Mouse (Mus musculus): ENCODE data around the gene Cbarp. TPM values are rescaled to one million over a fixed set of nuclear protein-coding genes. Genes with fewer than 3 reads are reported as not detected.

The Cbarp gene
- polyA plus RNA-seq, 2 experiments, result 1.1 to 1.8 TPM

GRCm38 (mm10) chr10:80114341-80115284 lies 26.0 kb downstream of the Cbarp start:
- Histone ChIP-seq H3K27ac (peak overlapping the region; percentile 91), H3K9ac (replicated peaks) (peak overlapping the region; percentile 81), H3K4me3 (ENCODE audit: insufficient read depth in 1 of 2, low read depth in 2 of 2, low read length in 2 of 2) (peak overlapping the region; percentile 67 to 70), H3K4me1 (replicated peaks; ENCODE audit: control insufficient read depth in 2 of 2, insufficient read depth in 2 of 2, low read length in 1 of 2) (peaks cover 19 to 25% of the 10 kb centered on the region in 2 experiments), H3K9me3 (ENCODE audit: control insufficient read depth, low read length) (no peaks in the 10 kb centered on the region), H3K27me3 (ENCODE audit: control insufficient read depth, insufficient read depth, low read length) (no peaks in the 10 kb centered on the region), H3K36me3 (replicated peaks; ENCODE audit: control insufficient read depth, insufficient read depth, low read depth) (peaks cover 22% of the 10 kb centered on the region), H3K4me2 (ENCODE audit: low read depth) (peak overlapping the region; percentile 79)
- WGBS (ENCODE audit: insufficient replicate concordance), result under 1% methylated on average over 27 of the region's 27 CpGs
- peak; percentile 88 to 92 (median 89) for DNase-seq (ENCODE audit: low read depth in 3 of 3, low spot score in 3 of 3)
- peak; percentile 99 for TF ChIP-seq CTCF (IDR thresholded peaks at IDR 0.05; ENCODE audit: low read depth)
- 0 out of 2 replicates have a peak, but pooled peaks have one; percentile 26 for TF ChIP-seq EP300 (IDR thresholded peaks at IDR 0.05; ENCODE audit: low read depth)
- ATAC-seq (ENCODE audit: insufficient read depth), result peak; percentile 47

GRCm38 (mm10) chr10:80107678-80108077 lies 33.0 kb downstream of the Cbarp start:
- no peak for DNase-seq (ENCODE audit: low read depth in 3 of 3, low spot score in 3 of 3)
- H3K27me3 ChIP-seq (ENCODE audit: control insufficient read depth, insufficient read depth, low read length), result no peaks in the 10 kb centered on the region
- H3K4me2 ChIP-seq (ENCODE audit: low read depth), result no peak overlapping the region
- no peak for ATAC-seq (ENCODE audit: insufficient read depth)
- TF ChIP-seq EP300 (IDR thresholded peaks at IDR 0.05; ENCODE audit: low read depth) (no peak), CTCF (IDR thresholded peaks at IDR 0.05; ENCODE audit: low read depth) (no peak)
- H3K4me3 ChIP-seq (ENCODE audit: insufficient read depth in 1 of 2, low read depth in 2 of 2, low read length in 2 of 2), result no peak overlapping the region
- H3K36me3 ChIP-seq (replicated peaks; ENCODE audit: control insufficient read depth, insufficient read depth, low read depth), result no peaks in the 10 kb centered on the region
- H3K9me3 ChIP-seq (ENCODE audit: control insufficient read depth, low read length), result no peaks in the 10 kb centered on the region
- H3K9ac ChIP-seq (replicated peaks), result no peak overlapping the region
- no peak overlapping the region for H3K27ac ChIP-seq
- 75% methylated on average over 6 of the region's 6 CpGs for WGBS (ENCODE audit: insufficient replicate concordance)
- H3K4me1 ChIP-seq (replicated peaks; ENCODE audit: control insufficient read depth in 2 of 2, insufficient read depth in 2 of 2, low read length in 1 of 2), result peaks cover 8 to 9% of the 10 kb centered on the region in 2 experiments

- ATAC-seq (ENCODE audit: insufficient read depth), result no peak
- H3K9ac ChIP-seq (replicated peaks), result no peak overlapping the region
Observed at GRCm38 (mm10) chr10:80105926-80106325, 34.7 kb downstream of the Cbarp start.

GRCm38 (mm10) chr10:80105460-80105859 lies 35.2 kb downstream of the Cbarp start, which contains the start of gene Sbno2:
TSS of gene Sbno2 (minus strand) at chr10:80105571.
- no peak within 1 kb of the TSS for H3K27ac ChIP-seq
- H3K9ac ChIP-seq (replicated peaks), result no peak within 1 kb of the TSS
- no peak for TF ChIP-seq EP300 (IDR thresholded peaks at IDR 0.05; ENCODE audit: low read depth)
- no peak for TF ChIP-seq CTCF (IDR thresholded peaks at IDR 0.05; ENCODE audit: low read depth)
- no peaks in the 10 kb centered on the region for H3K36me3 ChIP-seq (replicated peaks; ENCODE audit: control insufficient read depth, insufficient read depth, low read depth)
- no peaks in the 10 kb centered on the region for H3K27me3 ChIP-seq (ENCODE audit: control insufficient read depth, insufficient read depth, low read length)
- ATAC-seq (ENCODE audit: insufficient read depth) (no peak), DNase-seq (ENCODE audit: low read depth in 3 of 3, low spot score in 3 of 3) (no peak)
- H3K4me2 ChIP-seq (ENCODE audit: low read depth), result no peak within 1 kb of the TSS
- peaks cover 20 to 22% of the 10 kb centered on the region in 2 experiments for H3K4me1 ChIP-seq (replicated peaks; ENCODE audit: control insufficient read depth in 2 of 2, insufficient read depth in 2 of 2, low read length in 1 of 2)
- H3K4me3 ChIP-seq (ENCODE audit: insufficient read depth in 1 of 2, low read depth in 2 of 2, low read length in 2 of 2), result no peak within 1 kb of the TSS
- no peaks in the 10 kb centered on the region for H3K9me3 ChIP-seq (ENCODE audit: control insufficient read depth, low read length)
- WGBS (ENCODE audit: insufficient replicate concordance), result 45% methylated on average over 5 of the region's 5 CpGs

More at GRCm38 (mm10) chr10:80105926-80106325, 34.7 kb downstream of the Cbarp start:
- H3K27me3 ChIP-seq (ENCODE audit: control insufficient read depth, insufficient read depth, low read length), result no peaks in the 10 kb centered on the region
- no peak overlapping the region for H3K4me3 ChIP-seq (ENCODE audit: insufficient read depth in 1 of 2, low read depth in 2 of 2, low read length in 2 of 2)
- H3K9me3 ChIP-seq (ENCODE audit: control insufficient read depth, low read length), result no peaks in the 10 kb centered on the region
- DNase-seq (ENCODE audit: low read depth in 3 of 3, low spot score in 3 of 3), result no peak
- TF ChIP-seq EP300 (IDR thresholded peaks at IDR 0.05; ENCODE audit: low read depth), result no peak
- peaks cover 17 to 18% of the 10 kb centered on the region in 2 experiments for H3K4me1 ChIP-seq (replicated peaks; ENCODE audit: control insufficient read depth in 2 of 2, insufficient read depth in 2 of 2, low read length in 1 of 2)
- 61% methylated on average over 5 of the region's 5 CpGs for WGBS (ENCODE audit: insufficient replicate concordance)
- no peaks in the 10 kb centered on the region for H3K36me3 ChIP-seq (replicated peaks; ENCODE audit: control insufficient read depth, insufficient read depth, low read depth)
- H3K4me2 ChIP-seq (ENCODE audit: low read depth), result no peak overlapping the region
- no peak overlapping the region for H3K27ac ChIP-seq

- 68% methylated on average over 3 of the region's 3 CpGs for WGBS (ENCODE audit: insufficient replicate concordance)
- no peak for TF ChIP-seq EP300 (IDR thresholded peaks at IDR 0.05; ENCODE audit: low read depth)
- TF ChIP-seq CTCF (IDR thresholded peaks at IDR 0.05; ENCODE audit: low read depth), result no peak
- Histone ChIP-seq H3K36me3 (replicated peaks; ENCODE audit: control insufficient read depth, insufficient read depth, low read depth) (no peaks in the 10 kb centered on the region), H3K4me1 (replicated peaks; ENCODE audit: control insufficient read depth in 2 of 2, insufficient read depth in 2 of 2, low read length in 1 of 2) (peaks cover 21 to 33% of the 10 kb centered on the region in 2 experiments), H3K4me3 (ENCODE audit: insufficient read depth in 1 of 2, low read depth in 2 of 2, low read length in 2 of 2) (no peak overlapping the region), H3K27ac (no peak overlapping the region), H3K9ac (replicated peaks) (no peak overlapping the region), H3K9me3 (ENCODE audit: control insufficient read depth, low read length) (no peaks in the 10 kb centered on the region), H3K27me3 (ENCODE audit: control insufficient read depth, insufficient read depth, low read length) (no peaks in the 10 kb centered on the region), H3K4me2 (ENCODE audit: low read depth) (no peak overlapping the region)
- DNase-seq (ENCODE audit: low read depth in 3 of 3, low spot score in 3 of 3) (no peak), ATAC-seq (ENCODE audit: insufficient read depth) (no peak)
Observed at GRCm38 (mm10) chr10:80104181-80104580, 36.5 kb downstream of the Cbarp start.

All from liver, embryonic 14.5 days (tissue).